Mouse (Mus musculus): ENCODE data around the gene Ahr.

Gene Ahr

GRCm38 (mm10) chr12:35503586-35503985, 31.3 kb downstream of the Ahr start:
- DNase-seq (ENCODE audit: low read depth, low spot score) = no peak

GRCm38 (mm10) chr12:35501476-35501875, 33.4 kb downstream of the Ahr start:
- no peak for DNase-seq (ENCODE audit: low read depth, low spot score)

- DNase-seq (ENCODE audit: low read depth, low spot score) = no peak
Measured at GRCm38 (mm10) chr12:35495195-35495594, 39.6 kb downstream of the Ahr start.

DNA sequence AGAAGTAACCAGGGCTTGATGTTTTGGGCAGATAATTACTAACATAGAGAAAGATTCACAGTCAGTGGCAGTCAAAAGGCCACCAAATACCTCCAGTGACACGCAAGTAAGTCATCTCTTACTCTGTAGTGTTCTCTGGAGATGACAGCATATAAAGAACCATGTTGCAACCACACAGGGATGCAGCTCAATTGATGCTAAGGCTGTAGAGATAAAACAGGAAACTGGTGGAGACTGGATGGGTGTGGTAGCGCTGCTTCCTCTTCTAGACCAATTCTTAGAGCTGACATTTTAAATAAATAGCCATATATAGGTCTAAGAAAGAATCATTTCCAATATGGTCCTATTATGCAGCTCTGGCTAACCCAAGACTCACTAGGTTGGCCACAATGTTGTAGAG, 54.1 kb downstream of the Ahr start:
- no peak for DNase-seq (ENCODE audit: low read depth, low spot score)

- DNase-seq (ENCODE audit: low read depth, low spot score) = no peak
Measured at GRCm38 (mm10) chr12:35478906-35479305, 55.9 kb downstream of the Ahr start.

DNA sequence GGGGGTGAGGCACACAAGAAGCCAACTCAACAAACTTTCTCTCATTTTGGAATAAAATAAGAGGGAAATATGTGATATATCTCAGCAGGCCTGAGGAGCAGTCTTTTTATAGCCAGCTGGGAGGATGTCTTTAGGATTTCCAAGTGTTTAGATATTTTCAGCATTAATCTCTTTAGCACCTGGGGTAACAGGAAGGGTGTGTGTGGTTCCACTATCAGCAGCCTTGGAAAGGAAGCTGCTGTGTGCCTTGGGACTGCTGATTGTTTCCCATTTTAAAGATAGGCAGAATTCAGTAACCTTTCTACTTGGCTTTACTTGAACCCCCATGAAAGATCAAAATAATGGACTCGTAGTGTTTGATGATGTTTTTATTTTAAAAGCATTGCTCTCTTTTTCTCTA, 71.4 kb downstream of the Ahr start:
- DNase-seq (ENCODE audit: low read depth, low spot score) = no peak

DNA sequence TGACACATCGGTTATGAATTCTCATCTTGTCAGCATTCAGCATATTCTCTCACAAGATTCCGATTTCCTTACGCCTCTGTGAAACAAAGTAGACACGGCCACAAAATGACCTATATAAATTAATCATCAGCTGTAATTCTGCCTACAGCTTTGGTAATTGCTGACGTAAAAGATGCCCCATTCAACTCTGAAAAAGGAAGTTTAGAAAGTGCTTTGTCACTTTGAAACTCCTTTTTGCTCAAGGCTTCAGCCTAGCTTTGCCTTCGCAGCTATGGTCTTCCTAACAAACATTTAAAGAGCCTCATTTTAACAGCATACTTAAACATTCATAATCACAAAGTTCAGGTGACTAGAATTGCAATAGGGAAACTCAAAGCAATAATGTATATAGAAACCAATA, 72.2 kb downstream of the Ahr start:
- no peak for DNase-seq (ENCODE audit: low read depth, low spot score)

DNA sequence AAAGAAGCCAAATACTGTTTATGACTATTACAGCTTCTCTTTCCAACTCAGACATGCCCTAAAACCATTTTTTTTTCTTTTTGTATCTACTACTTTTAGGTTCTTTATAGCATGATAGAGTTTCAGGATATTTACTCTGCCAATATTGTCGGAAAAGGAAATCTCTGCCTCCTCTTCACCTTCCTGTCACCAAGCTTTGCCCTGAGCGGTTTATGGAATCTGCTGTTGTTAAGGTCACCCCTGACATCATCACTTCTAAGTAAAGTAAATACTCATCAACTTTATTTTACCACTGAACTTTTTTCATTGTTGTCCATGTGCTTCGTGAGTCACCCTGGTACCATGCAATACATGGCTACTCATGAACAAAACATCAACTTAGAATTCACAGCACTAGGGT, 75.2 kb downstream of the Ahr start:
- DNase-seq (ENCODE audit: low read depth, low spot score) = no peak

Data from embryo, embryonic 11.5 days (tissue).